Mouse (Mus musculus): Measurements from ENCODE around the gene Nt5c2.

GRCm38 (mm10) chr19:47036596-47036995, 21.6 kb upstream of the Nt5c2 start:
- TF ChIP-seq CTCF (IDR thresholded peaks at IDR 0.05; ENCODE audit: insufficient read depth, low read length) (no peak), POLR2A (IDR thresholded peaks at IDR 0.05; ENCODE audit: borderline replicate concordance, extremely low read depth, low read depth, low read length) (no peak)

Measured in lung, adult 2 months (tissue).